Mouse (Mus musculus): ENCODE data around the gene Hemgn. TPM values are rescaled to one million over a fixed set of nuclear protein-coding genes. Genes with fewer than 3 reads are reported as not detected.
A peak's percentile ranks its signal among the peaks of the same experiment; 100 is the strongest.

The Hemgn gene
- total and polyA plus RNA-seq, 2 experiments from 2014 or later: not detected

- WGBS: 36% methylated on average over 7 of the region's 7 CpGs
- H3K4me3 ChIP-seq (ENCODE audit: low read depth, low read length): peak overlapping the region; percentile 92; the same call in 1 of the 2 replicates
- no peaks in the 10 kb centered on the region for H3K9me3 ChIP-seq (ENCODE audit: low read length)
- ATAC-seq (ENCODE audit: low FRiP score): no peak
- H3K36me3 ChIP-seq (ENCODE audit: insufficient read depth, low read length): no peaks in the 10 kb centered on the region
- H3K27me3 ChIP-seq (ENCODE audit: insufficient read depth, low read length): no peaks in the 10 kb centered on the region
- no peak for DNase-seq (ENCODE audit: low spot score)
- peak overlapping the region; percentile 61 for H3K4me2 ChIP-seq (ENCODE audit: low read depth, low read length, poor library complexity, severe bottlenecking)
- H3K4me1 ChIP-seq (ENCODE audit: insufficient read depth, low read length): no peaks in the 10 kb centered on the region
- H3K27ac ChIP-seq (ENCODE audit: low read depth, low read length): no peak overlapping the region
- peak overlapping the region; percentile 90 for H3K9ac ChIP-seq (replicated peaks; ENCODE audit: low read length, poor library complexity, severe bottlenecking)
- TF ChIP-seq CTCF (IDR thresholded peaks at IDR 0.05): no peak
Measured at GRCm38 (mm10) chr4:46450020-46450518, 36.8 kb upstream of the Hemgn start.

GRCm38 (mm10) chr4:46448886-46449285 is 35.6 kb upstream of the Hemgn start:
- Histone ChIP-seq H3K9me3 (ENCODE audit: low read length) (no peaks in the 10 kb centered on the region), H3K9ac (replicated peaks; ENCODE audit: low read length, poor library complexity, severe bottlenecking) (no peak overlapping the region), H3K36me3 (ENCODE audit: insufficient read depth, low read length) (no peaks in the 10 kb centered on the region), H3K4me2 (ENCODE audit: low read depth, low read length, poor library complexity, severe bottlenecking) (no peak overlapping the region), H3K4me1 (ENCODE audit: insufficient read depth, low read length) (no peaks in the 10 kb centered on the region), H3K4me3 (ENCODE audit: low read depth, low read length) (no peak overlapping the region), H3K27me3 (ENCODE audit: insufficient read depth, low read length) (no peaks in the 10 kb centered on the region), H3K27ac (ENCODE audit: low read depth, low read length) (no peak overlapping the region)
- no peak for ATAC-seq (ENCODE audit: low FRiP score)
- peak; percentile 42 for DNase-seq (ENCODE audit: low spot score)
- TF ChIP-seq CTCF (IDR thresholded peaks at IDR 0.05): no peak
- 30% methylated on average over 6 of the region's 6 CpGs for WGBS

DNA sequence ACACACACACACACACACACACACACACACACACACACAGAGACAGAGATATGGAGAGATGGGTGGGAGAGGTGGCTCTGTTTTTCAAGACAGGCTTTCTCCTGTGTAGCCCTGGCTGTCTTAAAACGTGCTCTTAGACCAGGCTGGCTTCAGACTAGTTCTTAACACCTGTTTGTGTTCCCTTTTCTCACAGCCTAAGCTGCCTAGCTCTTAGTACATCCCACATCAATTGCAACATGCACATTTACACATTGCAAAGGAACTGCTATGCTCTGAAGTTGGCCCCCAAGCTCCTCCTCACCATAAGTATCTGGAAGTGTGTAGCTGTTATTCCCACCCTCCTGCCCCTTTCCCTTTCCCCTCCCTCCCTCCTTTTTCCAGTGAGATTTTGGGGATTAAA is 34.2 kb upstream of the Hemgn start:
- H3K27me3 ChIP-seq (ENCODE audit: insufficient read depth, low read length): no peaks in the 10 kb centered on the region
- 74% methylated on average over 1 of the region's 1 CpGs for WGBS
- no peak overlapping the region for H3K4me3 ChIP-seq (ENCODE audit: low read depth, low read length)
- no peak overlapping the region for H3K27ac ChIP-seq (ENCODE audit: low read depth, low read length)
- no peaks in the 10 kb centered on the region for H3K9me3 ChIP-seq (ENCODE audit: low read length)
- no peak overlapping the region for H3K9ac ChIP-seq (replicated peaks; ENCODE audit: low read length, poor library complexity, severe bottlenecking)
- DNase-seq (ENCODE audit: low spot score) (no peak), ATAC-seq (ENCODE audit: low FRiP score) (no peak)
- H3K4me1 ChIP-seq (ENCODE audit: insufficient read depth, low read length): no peaks in the 10 kb centered on the region
- no peak for TF ChIP-seq CTCF (IDR thresholded peaks at IDR 0.05)
- no peaks in the 10 kb centered on the region for H3K36me3 ChIP-seq (ENCODE audit: insufficient read depth, low read length)
- H3K4me2 ChIP-seq (ENCODE audit: low read depth, low read length, poor library complexity, severe bottlenecking): no peak overlapping the region

DNA sequence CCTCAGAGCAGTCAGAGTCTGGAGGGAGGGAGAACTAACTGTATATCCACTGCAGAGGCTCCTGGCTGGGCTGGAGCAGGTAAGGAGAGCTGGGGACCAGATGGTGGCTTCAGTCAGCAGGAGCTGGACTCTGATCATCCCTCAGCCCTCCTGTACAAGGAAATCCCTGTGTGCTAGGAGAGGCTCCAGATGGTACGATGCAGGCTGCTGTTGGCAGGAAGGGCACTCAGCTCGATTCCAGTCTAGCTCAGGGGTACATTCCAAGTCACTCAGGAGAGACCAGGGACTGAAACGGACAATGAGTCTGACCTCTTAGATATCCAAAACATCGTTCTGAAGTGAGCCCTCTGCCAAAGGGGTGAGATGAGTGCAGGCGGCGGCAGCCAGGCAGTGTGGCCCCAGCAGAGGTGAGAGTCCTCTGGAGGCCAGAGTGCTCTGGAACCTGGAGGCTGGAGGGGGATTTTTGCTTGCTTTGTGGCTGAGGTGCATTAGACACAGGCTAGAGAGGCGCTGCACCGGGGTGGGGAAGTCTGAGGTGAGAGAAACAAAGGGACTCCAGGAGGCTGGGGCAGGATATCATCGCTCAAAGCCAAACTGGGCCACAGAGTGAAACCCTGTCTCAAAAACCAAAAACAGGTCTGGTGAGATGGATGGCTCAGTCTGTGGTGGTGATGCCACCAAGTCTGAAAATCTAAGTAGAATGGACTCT is 32.1 kb upstream of the Hemgn start:
- H3K9me3 ChIP-seq (ENCODE audit: low read length): no peaks in the 10 kb centered on the region
- WGBS: 51% methylated on average over 9 of the region's 9 CpGs
- no peaks in the 10 kb centered on the region for H3K4me1 ChIP-seq (ENCODE audit: insufficient read depth, low read length)
- H3K27ac ChIP-seq (ENCODE audit: low read depth, low read length): no peak overlapping the region
- H3K9ac ChIP-seq (replicated peaks; ENCODE audit: low read length, poor library complexity, severe bottlenecking): no peak overlapping the region
- no peak overlapping the region for H3K4me2 ChIP-seq (ENCODE audit: low read depth, low read length, poor library complexity, severe bottlenecking)
- no peak for ATAC-seq (ENCODE audit: low FRiP score)
- H3K36me3 ChIP-seq (ENCODE audit: insufficient read depth, low read length): no peaks in the 10 kb centered on the region
- peak; percentile 6 for DNase-seq (ENCODE audit: low spot score)
- H3K4me3 ChIP-seq (ENCODE audit: low read depth, low read length): no peak overlapping the region
- no peaks in the 10 kb centered on the region for H3K27me3 ChIP-seq (ENCODE audit: insufficient read depth, low read length)
- no peak for TF ChIP-seq CTCF (IDR thresholded peaks at IDR 0.05)

DNA sequence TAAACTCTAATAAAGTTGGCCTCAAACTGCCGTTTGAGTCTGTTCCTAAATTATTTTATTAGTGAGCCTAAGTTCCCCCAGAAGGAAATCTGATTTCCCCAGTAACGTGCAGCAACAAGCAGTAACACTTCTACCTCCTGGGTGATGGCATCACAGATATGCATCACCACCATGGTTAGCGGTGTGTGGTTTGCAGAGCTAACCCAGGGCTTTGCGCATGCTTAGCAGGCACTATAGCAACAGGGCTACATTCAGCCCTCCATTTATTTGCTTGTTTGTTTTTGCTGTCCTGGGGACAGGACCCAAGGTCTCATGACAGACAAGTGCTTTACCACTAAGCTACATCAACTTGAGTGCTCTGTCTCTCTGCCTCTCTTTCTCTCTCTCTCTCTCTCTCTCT is 29.2 kb upstream of the Hemgn start:
- Histone ChIP-seq H3K9me3 (ENCODE audit: low read length) (no peaks in the 10 kb centered on the region), H3K9ac (replicated peaks; ENCODE audit: low read length, poor library complexity, severe bottlenecking) (no peak overlapping the region), H3K27me3 (ENCODE audit: insufficient read depth, low read length) (no peaks in the 10 kb centered on the region), H3K4me3 (ENCODE audit: low read depth, low read length) (no peak overlapping the region), H3K4me1 (ENCODE audit: insufficient read depth, low read length) (no peaks in the 10 kb centered on the region), H3K36me3 (ENCODE audit: insufficient read depth, low read length) (no peaks in the 10 kb centered on the region), H3K4me2 (ENCODE audit: low read depth, low read length, poor library complexity, severe bottlenecking) (no peak overlapping the region), H3K27ac (ENCODE audit: low read depth, low read length) (no peak overlapping the region)
- no peak for ATAC-seq (ENCODE audit: low FRiP score)
- 73% methylated on average over 4 of the region's 4 CpGs for WGBS
- no peak for TF ChIP-seq CTCF (IDR thresholded peaks at IDR 0.05)
- no peak for DNase-seq (ENCODE audit: low spot score)

DNA sequence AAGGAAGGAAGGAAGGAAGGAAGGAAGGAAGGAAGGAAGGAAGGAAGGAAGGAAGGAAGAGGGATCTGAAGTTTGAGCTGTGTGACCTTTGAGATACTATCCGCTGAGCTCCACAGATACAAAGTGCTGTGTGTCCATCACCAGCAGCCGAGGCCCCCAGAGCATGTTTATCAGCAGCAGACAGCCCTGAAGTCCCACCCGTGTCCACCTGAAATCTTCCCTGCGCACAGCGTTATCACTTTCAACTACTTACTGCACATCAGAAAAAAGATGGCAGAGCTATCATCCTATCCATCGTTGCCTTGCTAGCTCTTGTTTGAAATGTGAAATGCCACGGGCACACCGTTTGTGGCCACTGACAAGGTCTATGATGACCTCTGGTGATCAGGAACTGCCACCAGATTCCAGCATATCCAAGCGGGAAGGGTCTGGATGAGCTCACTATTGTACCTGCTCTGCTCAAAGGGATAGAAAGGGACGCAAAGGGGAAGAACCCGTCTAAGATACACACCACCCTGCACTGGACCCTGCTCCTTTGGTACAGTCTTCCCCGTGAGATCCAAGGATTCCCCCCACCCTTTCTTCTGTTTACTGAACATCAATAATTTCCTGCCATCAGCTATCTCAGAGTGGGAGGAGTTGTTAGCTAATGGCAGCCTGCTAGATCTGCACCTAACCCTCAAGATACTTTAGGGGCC is 19.2 kb upstream of the Hemgn start:
- no peaks in the 10 kb centered on the region for H3K4me1 ChIP-seq (ENCODE audit: insufficient read depth, low read length)
- no peak for TF ChIP-seq CTCF (IDR thresholded peaks at IDR 0.05)
- H3K9ac ChIP-seq (replicated peaks; ENCODE audit: low read length, poor library complexity, severe bottlenecking): no peak overlapping the region
- DNase-seq (ENCODE audit: low spot score): no peak
- H3K36me3 ChIP-seq (ENCODE audit: insufficient read depth, low read length): no peaks in the 10 kb centered on the region
- H3K9me3 ChIP-seq (ENCODE audit: low read length): no peaks in the 10 kb centered on the region
- H3K27ac ChIP-seq (ENCODE audit: low read depth, low read length): no peak overlapping the region
- no peak overlapping the region for H3K4me2 ChIP-seq (ENCODE audit: low read depth, low read length, poor library complexity, severe bottlenecking)
- no peak overlapping the region for H3K4me3 ChIP-seq (ENCODE audit: low read depth, low read length)
- no peak for ATAC-seq (ENCODE audit: low FRiP score)
- H3K27me3 ChIP-seq (ENCODE audit: insufficient read depth, low read length): no peaks in the 10 kb centered on the region
- 92% methylated on average over 12 of the region's 12 CpGs for WGBS

Data from midbrain, postnatal 0 days (tissue).